Mouse (Mus musculus) T-helper 2 cell (primary cell): Measurements from ENCODE around the gene Ugt1a5.
"Not testable (repeated sequence)": the region's sequence is repeated elsewhere in the genome, so short reads cannot be mapped to it uniquely, and the experiment has no call there.

Source experiments
- in situ Hi-C: fragments of 300-600 bp; cut with MboI, MseI; formaldehyde crosslinking; loops from one replicate; pipeline ENCODE4 v1.15.1; 2025; ENCODE audit warnings: high pct_unique_total_duplicates

The Ugt1a5 gene

GRCm38 (mm10) chr1:88165711-88166110 is at the start of gene Ugt1a5:
Gene Ugt1a5, plus strand, starts transcription at chr1:88166012.
- in situ Hi-C loops: no loop called here

- in situ Hi-C loops: not testable (repeated sequence)
These were observed 45.3 kb upstream of the Ugt1a5 start for GRCm38 (mm10) chr1:88120550-88120949.

- in situ Hi-C loops: not testable (repeated sequence)
These were observed 44.3 kb upstream of the Ugt1a5 start for GRCm38 (mm10) chr1:88121521-88121920.

- in situ Hi-C loops: not testable (repeated sequence)
These were observed 39.9 kb upstream of the Ugt1a5 start for GRCm38 (mm10) chr1:88125827-88126360.

- in situ Hi-C loops: not testable (repeated sequence)
These were observed 36.7 kb upstream of the Ugt1a5 start for GRCm38 (mm10) chr1:88129091-88129490.

- in situ Hi-C loops: not testable (repeated sequence)
These were observed 35.6 kb upstream of the Ugt1a5 start for GRCm38 (mm10) chr1:88130223-88130622.

- in situ Hi-C loops: no loop called here
These were observed 31.8 kb upstream of the Ugt1a5 start for GRCm38 (mm10) chr1:88133908-88134456.

GRCm38 (mm10) chr1:88134457-88135011 is 31.3 kb upstream of the Ugt1a5 start, which contains the start of gene Ugt1a6a:
Gene Ugt1a6a, plus strand, starts transcription at chr1:88134809.
- in situ Hi-C loops: not testable (repeated sequence)

- in situ Hi-C loops: not testable (repeated sequence)
These were observed 30.4 kb upstream of the Ugt1a5 start for GRCm38 (mm10) chr1:88135229-88135904.

- in situ Hi-C loops: no loop called here
These were observed 29.2 kb upstream of the Ugt1a5 start for GRCm38 (mm10) chr1:88136646-88137045.

- in situ Hi-C loops: no loop called here
These were observed 28.5 kb upstream of the Ugt1a5 start for GRCm38 (mm10) chr1:88137264-88137663.

- in situ Hi-C loops: no loop called here
These were observed 27.7 kb upstream of the Ugt1a5 start for GRCm38 (mm10) chr1:88138145-88138544.

- in situ Hi-C loops: not testable (repeated sequence)
These were observed 25.3 kb upstream of the Ugt1a5 start for GRCm38 (mm10) chr1:88140492-88140891.

GRCm38 (mm10) chr1:88143966-88144675 is 21.7 kb upstream of the Ugt1a5 start:
- in situ Hi-C loops: not testable (repeated sequence)

- in situ Hi-C loops: loop anchor here (5.0 kb wide), 2 partner anchors 57 to 137 kb away; partner anchors contain the start of gene Ugt1a2
These were observed 20.5 kb upstream of the Ugt1a5 start for GRCm38 (mm10) chr1:88145278-88145677.

GRCm38 (mm10) chr1:88150133-88150532 is 15.7 kb upstream of the Ugt1a5 start:
- in situ Hi-C loops: not testable (repeated sequence)

GRCm38 (mm10) chr1:88158430-88158829 is 7.4 kb upstream of the Ugt1a5 start:
- in situ Hi-C loops: no loop called here

GRCm38 (mm10) chr1:88172190-88172589 is 6.4 kb downstream of the Ugt1a5 start:
- in situ Hi-C loops: not testable (repeated sequence)

- in situ Hi-C loops: loop anchor here (25.0 kb wide), 2 partner anchors 758 to 1108 kb away; no protein-coding TSS in a partner anchor
These were observed 13.8 kb downstream of the Ugt1a5 start for GRCm38 (mm10) chr1:88179657-88180056.

GRCm38 (mm10) chr1:88186325-88186935 is 20.6 kb downstream of the Ugt1a5 start:
- in situ Hi-C loops: loop anchor here (25.0 kb wide), 2 partner anchors 751 to 1101 kb away; no protein-coding TSS in a partner anchor

- in situ Hi-C loops: loop anchor here (5.0 to 25.0 kb wide), 3 partner anchors 135 to 1095 kb away; no protein-coding TSS in a partner anchor
These were observed 26.3 kb downstream of the Ugt1a5 start for GRCm38 (mm10) chr1:88192136-88192535.
